Mouse (Mus musculus): ENCODE data around the gene Ppcs. TPM values are rescaled to one million over a fixed set of nuclear protein-coding genes. Genes with fewer than 3 reads are reported as not detected.

Ppcs gene
- polyA plus RNA-seq, 1 experiment from 2014 or later: 25.0 TPM

DNA sequence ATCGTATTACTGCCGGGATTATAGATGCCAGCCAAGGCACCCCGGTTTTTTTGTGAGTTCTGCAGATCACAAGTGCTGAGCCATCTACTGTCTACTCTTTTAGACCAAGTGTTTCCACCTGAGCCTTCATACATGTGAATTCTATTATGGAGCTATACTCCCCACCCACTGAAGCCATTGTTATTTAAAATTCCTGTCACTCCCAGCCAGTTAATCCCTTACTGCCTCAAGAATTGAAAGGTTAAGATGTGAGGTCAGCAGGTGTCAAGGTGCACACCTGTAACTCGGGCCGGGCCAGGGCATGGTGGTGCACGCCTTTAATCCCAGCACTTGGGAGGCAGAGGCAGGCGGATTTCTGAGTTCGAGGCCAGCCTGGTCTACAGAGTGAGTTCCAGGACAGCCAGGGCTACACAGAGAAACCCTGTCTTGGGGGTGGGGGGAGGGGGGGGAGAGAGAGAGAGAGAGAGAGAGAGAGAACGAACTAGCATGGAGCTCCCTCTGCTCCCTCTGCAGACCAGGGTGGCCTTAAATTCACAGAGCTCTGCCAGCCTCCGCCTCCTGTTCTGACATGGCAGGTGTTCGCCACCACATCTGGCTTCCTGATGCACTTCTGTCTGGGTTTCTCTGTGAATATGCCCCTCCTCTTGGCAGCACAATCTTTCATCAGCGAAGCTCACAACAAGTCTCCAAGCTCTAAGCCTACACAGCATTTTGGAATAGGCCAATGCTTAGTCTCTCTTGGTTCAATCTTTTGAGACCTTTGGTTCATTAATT lies 10.2 kb downstream of the Ppcs start:
- WGBS: 78% methylated on average over 10 of the region's 12 CpGs
- ATAC-seq (ENCODE audit: insufficient read depth, low FRiP score, low TSS enrichment): no peak
- Histone ChIP-seq H3K9ac (ENCODE audit: low read length) (no peak overlapping the region), H3K4me3 (ENCODE audit: low read depth, low read length) (no peak overlapping the region), H3K27ac (ENCODE audit: low read depth, low read length) (no peak overlapping the region), H3K4me2 (ENCODE audit: low read depth) (no peak overlapping the region), H3K27me3 (ENCODE audit: control insufficient read depth, insufficient read depth, low read length) (no peaks in the 10 kb centered on the region), H3K9me3 (ENCODE audit: control insufficient read depth, low read length) (no peaks in the 10 kb centered on the region), H3K36me3 (ENCODE audit: control insufficient read depth, insufficient read depth, low read length) (no peaks in the 10 kb centered on the region), H3K4me1 (ENCODE audit: control insufficient read depth, insufficient read depth, low read length) (peaks cover 3% of the 10 kb centered on the region; the same call in 1 of the 2 replicates)
- DNase-seq (ENCODE audit: low spot score): no peak

DNA sequence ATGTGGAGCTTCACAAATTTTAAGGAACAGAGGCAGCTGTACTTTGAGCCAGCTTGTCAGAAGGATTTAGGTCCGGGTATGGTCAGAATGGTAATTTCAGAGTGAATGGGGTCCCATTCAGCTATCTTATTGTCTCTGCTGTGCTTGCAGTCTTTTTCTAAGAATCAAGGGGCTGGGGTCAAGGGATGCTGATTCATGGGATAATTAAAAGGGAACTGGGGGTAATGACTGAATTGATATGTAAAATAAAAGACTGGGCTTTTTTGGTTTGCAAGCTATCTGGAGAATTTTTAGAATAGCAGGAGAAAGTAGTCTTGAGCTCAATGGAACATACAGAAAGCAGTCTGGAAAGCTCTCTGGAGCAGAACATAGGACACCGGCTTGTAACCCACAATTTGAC lies 18.8 kb downstream of the Ppcs start:
- no peaks in the 10 kb centered on the region for H3K4me1 ChIP-seq (ENCODE audit: control insufficient read depth, insufficient read depth, low read length)
- 70% methylated on average over 2 of the region's 2 CpGs for WGBS
- H3K4me3 ChIP-seq (ENCODE audit: low read depth, low read length): no peak overlapping the region
- no peak overlapping the region for H3K4me2 ChIP-seq (ENCODE audit: low read depth)
- no peaks in the 10 kb centered on the region; the same call in 1 of the 2 replicates for H3K36me3 ChIP-seq (ENCODE audit: control insufficient read depth, insufficient read depth, low read length)
- H3K27me3 ChIP-seq (ENCODE audit: control insufficient read depth, insufficient read depth, low read length): no peaks in the 10 kb centered on the region
- H3K9ac ChIP-seq (ENCODE audit: low read length): no peak overlapping the region
- ATAC-seq (ENCODE audit: insufficient read depth, low FRiP score, low TSS enrichment) (no peak), DNase-seq (ENCODE audit: low spot score) (no peak)
- no peak overlapping the region for H3K27ac ChIP-seq (ENCODE audit: low read depth, low read length)
- H3K9me3 ChIP-seq (ENCODE audit: control insufficient read depth, low read length): 0 out of 2 replicates have a peak, but pooled peaks cover 2% of the 10 kb centered on the region

DNA sequence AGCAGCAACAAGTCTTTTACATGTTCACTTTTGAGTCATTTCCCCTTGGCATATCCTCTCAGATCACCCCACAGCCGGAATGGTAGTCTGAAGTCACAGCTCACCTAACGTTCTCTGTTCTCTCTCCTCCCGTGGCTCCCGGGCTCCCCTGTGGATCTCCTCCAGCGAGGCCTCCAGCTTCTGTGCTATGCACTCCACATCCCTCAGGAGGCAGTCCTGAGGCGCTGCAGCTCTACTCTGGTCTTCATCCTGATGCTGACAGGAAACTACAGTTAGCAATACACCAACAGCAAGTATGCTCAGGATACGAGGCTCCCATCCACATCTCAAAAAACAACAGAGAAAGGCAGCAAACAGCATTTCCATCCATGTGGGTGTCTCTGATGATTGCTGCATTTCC lies 21.3 kb downstream of the Ppcs start:
- H3K27ac ChIP-seq (ENCODE audit: low read depth, low read length): no peak overlapping the region
- no peaks in the 10 kb centered on the region for H3K4me1 ChIP-seq (ENCODE audit: control insufficient read depth, insufficient read depth, low read length)
- H3K9ac ChIP-seq (ENCODE audit: low read length): no peak overlapping the region
- H3K9me3 ChIP-seq (ENCODE audit: control insufficient read depth, low read length): 0 out of 2 replicates have a peak, but pooled peaks cover 2% of the 10 kb centered on the region
- H3K36me3 ChIP-seq (ENCODE audit: control insufficient read depth, insufficient read depth, low read length): no peaks in the 10 kb centered on the region; the same call in 1 of the 2 replicates
- no peak overlapping the region for H3K4me3 ChIP-seq (ENCODE audit: low read depth, low read length)
- WGBS: 63% methylated on average over 7 of the region's 7 CpGs
- H3K27me3 ChIP-seq (ENCODE audit: control insufficient read depth, insufficient read depth, low read length): no peaks in the 10 kb centered on the region
- ATAC-seq (ENCODE audit: insufficient read depth, low FRiP score, low TSS enrichment) (no peak), DNase-seq (ENCODE audit: low spot score) (no peak)
- no peak overlapping the region for H3K4me2 ChIP-seq (ENCODE audit: low read depth)

DNA sequence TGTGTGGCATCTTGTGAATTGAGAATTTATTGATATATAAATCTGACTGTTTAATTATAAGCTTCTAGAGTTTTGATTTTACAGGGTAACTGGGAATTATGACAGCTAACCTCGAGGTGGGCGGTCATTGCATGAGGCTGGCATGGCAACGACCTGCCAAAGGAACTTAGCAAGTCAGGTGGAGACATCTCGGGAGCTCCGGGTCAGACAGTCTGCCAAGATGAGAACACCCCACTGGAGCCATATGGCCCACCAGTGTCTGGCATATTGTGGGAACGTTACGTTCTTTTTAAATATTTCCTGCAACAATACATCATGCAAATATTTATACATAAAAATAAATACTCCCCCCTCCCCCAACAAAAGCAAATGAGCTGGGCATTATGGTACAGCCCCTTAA lies 23.5 kb downstream of the Ppcs start:
- 0 out of 2 replicates have a peak, but pooled peaks cover 2% of the 10 kb centered on the region for H3K9me3 ChIP-seq (ENCODE audit: control insufficient read depth, low read length)
- H3K4me2 ChIP-seq (ENCODE audit: low read depth): no peak overlapping the region
- WGBS: 87% methylated on average over 7 of the region's 7 CpGs

DNA sequence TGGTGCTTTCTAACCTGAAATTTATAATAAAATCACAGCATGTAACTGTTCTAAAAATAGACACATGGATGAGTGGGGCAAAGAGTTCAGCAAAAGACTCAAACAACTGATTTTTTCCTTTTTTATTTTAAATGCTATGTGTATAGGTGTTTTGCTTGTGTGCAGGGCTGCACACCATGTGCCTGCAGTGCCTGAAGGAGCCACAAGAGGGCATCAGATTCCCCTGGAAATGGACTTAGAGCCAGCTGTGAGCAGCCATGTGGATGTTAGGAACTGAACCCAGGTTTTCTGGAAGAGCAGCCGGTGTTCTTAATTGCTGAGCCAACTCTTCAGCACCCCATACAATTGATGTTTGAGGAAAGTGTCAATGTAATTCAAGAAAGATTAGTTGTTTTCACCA lies 31.9 kb downstream of the Ppcs start:
- Histone ChIP-seq H3K27ac (ENCODE audit: low read depth, low read length) (no peak overlapping the region), H3K4me1 (ENCODE audit: control insufficient read depth, insufficient read depth, low read length) (no peaks in the 10 kb centered on the region), H3K4me3 (ENCODE audit: low read depth, low read length) (no peak overlapping the region), H3K9me3 (ENCODE audit: control insufficient read depth, low read length) (no peaks in the 10 kb centered on the region), H3K4me2 (ENCODE audit: low read depth) (no peak overlapping the region), H3K36me3 (ENCODE audit: control insufficient read depth, insufficient read depth, low read length) (no peaks in the 10 kb centered on the region), H3K27me3 (ENCODE audit: control insufficient read depth, insufficient read depth, low read length) (no peaks in the 10 kb centered on the region), H3K9ac (ENCODE audit: low read length) (no peak overlapping the region)
- peak; percentile 38 for DNase-seq (ENCODE audit: low spot score)
- WGBS: 86% methylated on average over 1 of the region's 1 CpGs
- ATAC-seq (ENCODE audit: insufficient read depth, low FRiP score, low TSS enrichment): no peak

More for the DNA sequence above, 23.5 kb downstream of the Ppcs start:
- DNase-seq (ENCODE audit: low spot score): no peak
- Histone ChIP-seq H3K9ac (ENCODE audit: low read length) (no peak overlapping the region), H3K36me3 (ENCODE audit: control insufficient read depth, insufficient read depth, low read length) (no peaks in the 10 kb centered on the region; the same call in 1 of the 2 replicates), H3K27ac (ENCODE audit: low read depth, low read length) (no peak overlapping the region), H3K4me1 (ENCODE audit: control insufficient read depth, insufficient read depth, low read length) (no peaks in the 10 kb centered on the region), H3K4me3 (ENCODE audit: low read depth, low read length) (no peak overlapping the region), H3K27me3 (ENCODE audit: control insufficient read depth, insufficient read depth, low read length) (no peaks in the 10 kb centered on the region)
- ATAC-seq (ENCODE audit: insufficient read depth, low FRiP score, low TSS enrichment): no peak

DNA sequence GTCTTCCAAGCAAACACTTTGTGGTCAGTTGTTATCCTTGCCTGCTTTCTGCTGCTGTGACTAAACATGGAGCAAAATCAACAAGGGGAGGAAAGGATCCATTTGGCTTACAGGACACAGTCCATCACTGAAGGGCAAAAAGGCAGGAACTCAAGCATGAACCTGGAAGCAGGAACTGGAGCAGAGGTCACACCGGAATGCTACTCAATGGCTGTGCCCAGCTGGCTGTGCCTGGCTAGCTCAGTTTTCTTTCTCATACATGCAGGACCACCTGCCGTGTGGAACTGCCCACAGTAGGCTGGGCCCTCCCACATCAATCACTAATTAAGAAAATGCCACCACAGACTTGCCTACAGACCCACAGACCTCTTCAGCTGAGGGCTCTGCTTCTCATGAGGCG lies 33.0 kb downstream of the Ppcs start:
- Histone ChIP-seq H3K36me3 (ENCODE audit: control insufficient read depth, insufficient read depth, low read length) (no peaks in the 10 kb centered on the region), H3K9ac (ENCODE audit: low read length) (no peak overlapping the region), H3K9me3 (ENCODE audit: control insufficient read depth, low read length) (no peaks in the 10 kb centered on the region), H3K27me3 (ENCODE audit: control insufficient read depth, insufficient read depth, low read length) (no peaks in the 10 kb centered on the region), H3K4me1 (ENCODE audit: control insufficient read depth, insufficient read depth, low read length) (no peaks in the 10 kb centered on the region), H3K27ac (ENCODE audit: low read depth, low read length) (no peak overlapping the region), H3K4me2 (ENCODE audit: low read depth) (no peak overlapping the region), H3K4me3 (ENCODE audit: low read depth, low read length) (no peak overlapping the region)
- DNase-seq (ENCODE audit: low spot score) (no peak), ATAC-seq (ENCODE audit: insufficient read depth, low FRiP score, low TSS enrichment) (no peak)
- WGBS: 57% methylated on average over 3 of the region's 3 CpGs

DNA sequence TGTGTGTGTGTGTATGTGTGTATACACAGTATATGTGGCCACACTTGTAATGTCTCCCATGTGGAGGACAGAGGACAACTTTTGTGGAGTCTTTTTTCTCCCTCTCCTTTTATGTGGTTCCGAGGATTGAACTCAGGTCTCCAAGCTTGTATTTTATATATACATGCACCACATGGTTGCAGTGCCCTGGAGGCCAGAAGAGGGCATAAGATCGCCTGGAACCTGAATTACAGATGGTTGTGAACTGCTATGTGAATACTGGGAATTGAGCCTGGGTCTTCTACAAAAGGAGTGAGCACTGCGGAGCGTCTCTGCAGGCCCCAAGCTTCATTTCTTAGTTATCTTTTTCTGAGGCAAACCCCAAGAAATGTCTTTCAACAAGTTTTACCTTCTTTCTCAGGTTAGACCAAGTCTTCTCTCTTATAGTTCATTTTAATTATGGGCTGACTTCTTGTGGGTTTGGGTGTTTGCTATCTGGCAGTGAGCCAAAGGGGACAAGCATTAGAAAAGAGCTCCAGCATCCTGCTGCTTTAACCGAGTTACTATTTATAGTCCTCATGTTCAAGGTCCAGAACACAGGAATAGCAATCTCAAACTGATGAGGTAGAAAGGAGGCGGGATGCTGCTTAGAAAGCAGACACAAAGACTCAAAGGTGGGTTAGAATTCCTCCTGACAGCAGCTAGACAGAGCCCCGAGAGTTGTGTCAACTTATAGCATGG lies 40.6 kb downstream of the Ppcs start:
- WGBS: 80% methylated on average over 7 of the region's 7 CpGs
- no peaks in the 10 kb centered on the region for H3K27me3 ChIP-seq (ENCODE audit: control insufficient read depth, insufficient read depth, low read length)
- DNase-seq (ENCODE audit: low spot score) (no peak), ATAC-seq (ENCODE audit: insufficient read depth, low FRiP score, low TSS enrichment) (no peak)
- no peaks in the 10 kb centered on the region for H3K9me3 ChIP-seq (ENCODE audit: control insufficient read depth, low read length)
- no peak overlapping the region for H3K9ac ChIP-seq (ENCODE audit: low read length)
- no peak overlapping the region for H3K4me3 ChIP-seq (ENCODE audit: low read depth, low read length)
- no peak overlapping the region for H3K27ac ChIP-seq (ENCODE audit: low read depth, low read length)
- no peak overlapping the region for H3K4me2 ChIP-seq (ENCODE audit: low read depth)
- H3K4me1 ChIP-seq (ENCODE audit: control insufficient read depth, insufficient read depth, low read length): no peaks in the 10 kb centered on the region
- H3K36me3 ChIP-seq (ENCODE audit: control insufficient read depth, insufficient read depth, low read length): no peaks in the 10 kb centered on the region

DNA sequence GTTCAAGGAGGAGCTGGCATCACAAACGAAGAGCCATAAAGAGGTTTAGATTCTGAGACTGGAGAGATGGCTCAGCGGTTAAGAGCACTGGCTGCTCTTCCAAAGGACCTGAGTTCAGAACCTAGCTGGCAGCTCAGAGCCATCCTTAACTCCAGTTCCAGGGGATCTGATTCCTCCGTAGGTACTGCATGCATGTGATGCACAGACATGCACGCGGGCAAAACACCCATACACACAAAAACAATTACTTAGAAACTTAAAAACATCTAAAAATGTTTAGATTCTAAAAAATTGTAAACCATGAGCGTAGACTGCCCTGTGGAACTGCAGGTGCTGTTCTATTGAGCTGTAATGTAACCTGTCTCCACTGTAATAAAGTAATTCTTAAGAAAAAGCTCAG lies 52.8 kb downstream of the Ppcs start:
- H3K9ac ChIP-seq (ENCODE audit: low read length): no peak overlapping the region
- 89% methylated on average over 6 of the region's 6 CpGs for WGBS
- no peak overlapping the region for H3K27ac ChIP-seq (ENCODE audit: low read depth, low read length)
- H3K36me3 ChIP-seq (ENCODE audit: control insufficient read depth, insufficient read depth, low read length): no peaks in the 10 kb centered on the region
- H3K4me2 ChIP-seq (ENCODE audit: low read depth): no peak overlapping the region
- H3K27me3 ChIP-seq (ENCODE audit: control insufficient read depth, insufficient read depth, low read length): no peaks in the 10 kb centered on the region
- DNase-seq (ENCODE audit: low spot score): no peak
- H3K4me3 ChIP-seq (ENCODE audit: low read depth, low read length): no peak overlapping the region
- H3K9me3 ChIP-seq (ENCODE audit: control insufficient read depth, low read length): no peaks in the 10 kb centered on the region
- H3K4me1 ChIP-seq (ENCODE audit: control insufficient read depth, insufficient read depth, low read length): no peaks in the 10 kb centered on the region
- no peak for ATAC-seq (ENCODE audit: insufficient read depth, low FRiP score, low TSS enrichment)
